Mouse (Mus musculus) hindbrain, embryonic 13.5 days (tissue): ENCODE measurements at regions not wholly inside any gene's neighbourhood (a gene's known extent, or its start where the extent isn't known, plus 50 kb on each side); places are given as distances from the start of the nearest gene placed in this dataset.

Experiments used
- ATAC-seq: fragments of 200-750 bp; cut with Nextera tagmentation; 2 replicates; pipeline ENCODE4 v1.8.0; 2017; ENCODE audit warnings: moderate TSS enrichment; ENCODE audit not compliant: low FRiP score
- H3K27ac ChIP-seq: fragments of 300-500 bp; sonication (generic); 2 replicates; pipeline ENCODE4 v1.5.1; 2015; ENCODE audit warnings: inconsistent platforms, mild to moderate bottlenecking, moderate library complexity
- H3K27me3 ChIP-seq: fragments of 300-500 bp; sonication (generic); 2 replicates; pipeline ENCODE4 v1.6.1; 2015; ENCODE audit warnings: mild to moderate bottlenecking, inconsistent platforms
- H3K36me3 ChIP-seq: fragments of 300-500 bp; sonication (generic); 2 replicates; pipeline ENCODE4 v1.6.1; 2015; ENCODE audit warnings: mild to moderate bottlenecking, inconsistent platforms
- H3K4me1 ChIP-seq: fragments of 300-500 bp; sonication (generic); replicated peaks from 2 replicates; pipeline ENCODE4 v1.6.1; 2015; ENCODE audit warnings: inconsistent platforms
- H3K4me2 ChIP-seq: fragments of 300-500 bp; sonication (generic); 2 replicates; pipeline ENCODE4 v1.6.1; 2015; ENCODE audit warnings: inconsistent platforms, mild to moderate bottlenecking, moderate library complexity
- H3K4me3 ChIP-seq: fragments of 300-500 bp; sonication (generic); 2 replicates; pipeline ENCODE4 v1.5.1; 2015; ENCODE audit warnings: mild to moderate bottlenecking, inconsistent platforms
- H3K9ac ChIP-seq: fragments of 300-500 bp; sonication (generic); 2 replicates; pipeline ENCODE4 v1.6.1; 2015; ENCODE audit warnings: mild to moderate bottlenecking, inconsistent platforms
- H3K9me3 ChIP-seq: fragments of 300-500 bp; sonication (generic); 2 replicates; pipeline ENCODE4 v1.6.1; 2016; ENCODE audit warnings: inconsistent platforms
- WGBS: fragments of 180-500 bp; shearing (Covaris S2); methylation state at CpG from one replicate; pipeline ENCODE4 v1.1.7; 2015; 5-methylcytosine and 5-hydroxymethylcytosine counted together

DNA sequence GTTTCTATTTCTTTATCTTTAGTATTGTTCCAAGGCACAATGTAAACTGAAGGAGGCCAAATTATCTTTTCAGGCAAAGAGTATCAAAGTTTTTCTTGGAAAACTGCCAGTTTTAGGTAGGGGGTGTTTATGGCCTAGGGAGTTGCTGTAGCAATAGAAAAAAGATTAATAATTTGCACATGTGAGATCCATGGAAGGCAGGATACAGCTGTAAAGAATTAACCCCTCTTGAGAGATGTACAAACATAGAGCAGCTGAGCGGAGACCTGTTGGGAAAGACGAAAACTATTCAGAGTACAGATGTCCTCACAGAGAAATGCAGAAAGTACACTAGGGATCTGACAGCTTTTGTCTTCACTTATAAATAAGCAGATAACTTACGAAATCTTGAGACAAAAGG, 176.8 kb downstream of the Fign start:
- Histone ChIP-seq H3K4me2 (no peak overlapping the region), H3K27me3 (no peaks in the 10 kb centered on the region), H3K4me3 (no peak overlapping the region), H3K9me3 (no peaks in the 10 kb centered on the region), H3K27ac (no peak overlapping the region), H3K36me3 (no peaks in the 10 kb centered on the region), H3K4me1 (no peaks in the 10 kb centered on the region), H3K9ac (no peak overlapping the region)
- 0 out of 2 replicates have a peak, but pooled peaks have one; percentile 46 for ATAC-seq
- WGBS: 40% methylated on average over 3 of the region's 3 CpGs

DNA sequence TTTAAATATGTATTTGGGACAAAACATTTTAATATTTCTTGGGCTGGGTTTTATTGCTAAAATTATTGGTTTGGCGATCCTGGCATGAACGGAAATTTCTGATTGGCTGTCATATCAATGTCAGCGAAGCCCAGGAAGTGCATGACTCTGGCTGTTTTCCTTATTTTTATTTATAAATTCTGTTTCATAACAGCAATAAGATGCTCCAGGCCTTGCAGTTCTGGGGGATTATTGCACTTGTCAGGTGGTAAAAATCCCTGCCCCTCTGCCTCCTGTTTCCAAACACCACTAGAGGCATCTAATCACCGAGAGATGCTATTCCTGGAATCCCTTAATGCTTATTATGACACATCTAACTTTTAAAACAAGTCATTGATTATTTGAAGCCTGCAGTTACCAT, 177.8 kb downstream of the Fign start:
- Histone ChIP-seq H3K27me3 (no peaks in the 10 kb centered on the region), H3K27ac (no peak overlapping the region), H3K9me3 (no peaks in the 10 kb centered on the region), H3K4me3 (no peak overlapping the region), H3K4me1 (no peaks in the 10 kb centered on the region), H3K4me2 (no peak overlapping the region), H3K9ac (no peak overlapping the region), H3K36me3 (no peaks in the 10 kb centered on the region)
- ATAC-seq: no peak
- 87% methylated on average over 4 of the region's 4 CpGs for WGBS

DNA sequence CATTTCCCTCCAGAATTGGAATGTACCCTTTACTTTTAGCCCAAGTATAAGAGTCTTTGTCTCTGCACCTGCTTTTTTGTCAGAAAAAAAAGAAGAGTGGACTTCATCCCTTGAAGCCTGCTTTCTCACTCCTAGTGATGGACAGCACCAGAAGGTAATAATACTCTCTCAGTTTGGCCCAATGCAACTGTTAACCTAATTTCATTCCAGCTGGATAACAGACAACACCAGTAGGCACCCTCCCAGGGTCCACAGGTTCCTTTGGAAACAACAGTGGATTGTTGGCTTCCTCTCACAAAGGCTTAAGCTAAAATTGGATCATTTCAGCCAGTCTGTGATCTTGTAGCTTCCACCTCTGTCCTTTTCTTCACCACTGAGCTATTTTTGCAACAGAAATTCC, 197.2 kb downstream of the Fign start:
- Histone ChIP-seq H3K4me2 (no peak overlapping the region), H3K36me3 (no peaks in the 10 kb centered on the region), H3K4me1 (no peaks in the 10 kb centered on the region), H3K27ac (no peak overlapping the region), H3K9ac (no peak overlapping the region), H3K4me3 (no peak overlapping the region), H3K9me3 (0 out of 2 replicates have a peak, but pooled peaks cover 3% of the 10 kb centered on the region), H3K27me3 (no peaks in the 10 kb centered on the region)
- ATAC-seq: no peak

DNA sequence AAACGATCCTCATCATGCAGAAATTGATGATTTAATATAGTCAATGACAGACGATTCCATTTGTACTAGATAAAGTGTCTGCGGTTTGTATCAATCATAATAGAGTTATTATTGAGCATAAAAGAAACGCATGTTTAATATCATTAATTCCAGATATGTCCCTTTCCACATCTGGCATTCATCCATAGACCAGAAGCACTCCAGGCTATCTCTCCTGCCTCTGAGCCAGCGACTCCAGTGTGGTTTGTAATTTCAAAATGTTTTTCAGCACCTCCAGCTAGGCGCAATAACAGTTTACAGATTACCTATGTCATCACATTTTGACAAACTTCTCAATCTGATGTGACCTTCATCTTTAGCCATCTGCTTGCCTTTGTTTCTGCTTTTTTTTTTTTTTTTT, 219.4 kb downstream of the Fign start:
- Histone ChIP-seq H3K27ac (no peak overlapping the region), H3K27me3 (no peaks in the 10 kb centered on the region), H3K4me1 (no peaks in the 10 kb centered on the region), H3K36me3 (no peaks in the 10 kb centered on the region), H3K9ac (no peak overlapping the region), H3K9me3 (no peaks in the 10 kb centered on the region), H3K4me2 (0 out of 2 replicates have a peak overlapping the region, but pooled peaks have one; percentile 2), H3K4me3 (no peak overlapping the region)
- 62% methylated on average over 6 of the region's 6 CpGs for WGBS
- ATAC-seq: peak; percentile 32; the same call in 1 of the 2 replicates

DNA sequence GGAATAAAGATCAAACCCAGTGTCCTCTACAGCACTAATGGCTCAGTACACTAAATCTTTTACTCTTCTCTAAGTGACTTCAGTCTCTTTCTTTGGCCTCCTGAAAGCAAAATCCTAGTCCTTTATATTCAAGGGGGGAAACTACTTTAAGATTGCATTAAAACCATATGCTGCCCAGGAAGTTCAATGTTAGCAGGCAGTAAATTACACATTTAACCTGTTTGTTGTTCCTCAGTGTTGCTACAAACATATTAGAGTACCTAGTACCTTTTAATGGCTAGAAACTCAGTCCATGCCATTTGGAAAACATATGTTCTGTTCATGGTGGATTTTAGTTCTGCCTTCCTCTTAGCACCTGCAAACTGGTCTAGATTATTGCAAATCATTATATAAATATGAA, 220.5 kb downstream of the Fign start:
- Histone ChIP-seq H3K27ac (no peak overlapping the region), H3K27me3 (no peaks in the 10 kb centered on the region), H3K4me2 (no peak overlapping the region), H3K9me3 (no peaks in the 10 kb centered on the region), H3K4me3 (no peak overlapping the region), H3K9ac (no peak overlapping the region), H3K4me1 (no peaks in the 10 kb centered on the region), H3K36me3 (no peaks in the 10 kb centered on the region)
- no peak for ATAC-seq

DNA sequence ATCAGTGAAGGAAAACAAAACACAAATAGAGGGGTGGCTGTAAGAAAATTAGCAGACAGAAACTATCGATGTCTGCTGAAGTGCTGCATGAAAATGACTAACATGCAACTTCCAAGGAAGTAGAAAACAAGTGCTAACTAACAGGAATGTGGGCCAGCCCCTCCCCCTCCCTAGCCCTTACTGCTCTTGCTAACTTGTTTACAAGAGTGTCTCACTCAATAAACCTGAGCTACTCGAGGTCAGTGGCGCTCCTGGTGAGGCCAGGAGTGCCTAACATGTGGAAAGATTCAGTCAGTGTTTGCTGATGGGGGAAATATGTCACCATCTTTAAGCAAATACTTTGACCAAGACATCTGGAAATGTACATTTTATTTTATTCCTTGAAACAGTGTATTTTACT, 221.5 kb downstream of the Fign start:
- H3K4me1 ChIP-seq: no peaks in the 10 kb centered on the region
- no peak overlapping the region for H3K4me3 ChIP-seq
- no peaks in the 10 kb centered on the region for H3K36me3 ChIP-seq
- H3K27ac ChIP-seq: no peak overlapping the region
- no peak for ATAC-seq
- H3K9ac ChIP-seq: no peak overlapping the region
- no peaks in the 10 kb centered on the region for H3K9me3 ChIP-seq
- H3K27me3 ChIP-seq: no peaks in the 10 kb centered on the region
- 35% methylated on average over 3 of the region's 3 CpGs for WGBS
- H3K4me2 ChIP-seq: no peak overlapping the region

DNA sequence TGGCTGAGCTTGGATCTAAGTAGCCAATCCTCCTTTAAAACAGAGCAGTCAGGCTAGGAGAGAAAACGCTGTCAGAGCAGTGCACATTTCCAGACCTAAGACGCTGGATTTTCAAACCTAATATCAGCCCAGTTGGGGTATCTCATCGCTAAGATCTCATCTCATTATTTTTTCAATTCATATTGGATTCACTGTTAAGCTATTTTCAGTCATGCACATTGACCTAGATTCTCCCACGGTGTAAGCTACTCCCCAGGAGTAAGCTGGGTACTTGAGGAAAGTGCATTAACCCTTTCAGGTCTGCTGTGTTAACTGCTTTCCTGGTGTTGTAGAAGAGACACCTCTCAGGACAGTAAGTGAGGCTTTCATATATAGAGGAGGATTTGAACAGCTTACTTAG, 222.7 kb downstream of the Fign start:
- Histone ChIP-seq H3K27ac (no peak overlapping the region), H3K4me2 (no peak overlapping the region), H3K27me3 (no peaks in the 10 kb centered on the region), H3K9ac (no peak overlapping the region), H3K36me3 (no peaks in the 10 kb centered on the region), H3K4me3 (no peak overlapping the region), H3K9me3 (no peaks in the 10 kb centered on the region), H3K4me1 (no peaks in the 10 kb centered on the region)
- ATAC-seq: no peak
- WGBS: 34% methylated on average over 4 of the region's 4 CpGs

DNA sequence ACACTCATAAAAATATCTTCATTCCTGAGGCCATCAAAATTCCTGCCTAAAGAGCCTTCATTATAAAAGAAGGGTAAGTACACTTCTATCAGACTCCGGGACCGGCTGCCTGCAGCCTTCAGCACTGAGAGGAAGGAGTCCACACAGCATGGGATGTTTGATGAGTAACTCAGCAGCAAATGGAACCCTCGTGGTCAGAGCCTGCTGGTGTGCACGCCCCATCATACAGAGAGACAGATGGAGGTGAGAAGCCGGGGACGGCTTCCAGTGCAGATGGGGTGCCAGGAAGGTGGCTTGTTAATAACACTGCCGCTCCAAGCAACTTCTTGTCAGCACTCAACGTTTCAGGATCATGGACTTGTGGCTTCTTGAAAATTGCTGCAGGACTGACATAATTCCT, 231.3 kb downstream of the Fign start:
- H3K27me3 ChIP-seq: no peaks in the 10 kb centered on the region
- H3K27ac ChIP-seq: no peak overlapping the region
- no peaks in the 10 kb centered on the region for H3K36me3 ChIP-seq
- 55% methylated on average over 8 of the region's 8 CpGs for WGBS
- H3K4me2 ChIP-seq: no peak overlapping the region
- no peak overlapping the region for H3K4me3 ChIP-seq
- no peak for ATAC-seq
- no peak overlapping the region for H3K9ac ChIP-seq
- 0 out of 2 replicates have a peak, but pooled peaks cover 3% of the 10 kb centered on the region for H3K4me1 ChIP-seq
- H3K9me3 ChIP-seq: no peaks in the 10 kb centered on the region

DNA sequence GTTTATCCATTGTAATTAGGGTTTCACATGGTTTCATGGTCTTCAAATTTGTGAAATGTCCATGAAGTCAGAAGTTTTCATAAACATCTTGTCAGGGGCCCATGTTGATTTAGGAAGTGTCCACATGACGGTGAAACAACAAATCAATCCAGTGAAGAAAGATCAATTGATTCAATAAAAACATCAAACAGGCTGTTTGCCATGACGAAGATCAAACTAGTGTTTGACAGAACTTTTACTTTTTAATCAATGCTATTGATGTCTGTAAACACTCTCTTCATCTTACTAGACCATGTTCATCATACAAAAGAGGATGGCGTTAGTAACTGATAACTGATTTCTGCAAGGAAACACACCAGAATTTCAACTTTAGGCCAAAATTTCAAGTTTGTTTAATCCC, 236.0 kb downstream of the Fign start:
- no peaks in the 10 kb centered on the region for H3K36me3 ChIP-seq
- H3K9ac ChIP-seq: no peak overlapping the region

DNA sequence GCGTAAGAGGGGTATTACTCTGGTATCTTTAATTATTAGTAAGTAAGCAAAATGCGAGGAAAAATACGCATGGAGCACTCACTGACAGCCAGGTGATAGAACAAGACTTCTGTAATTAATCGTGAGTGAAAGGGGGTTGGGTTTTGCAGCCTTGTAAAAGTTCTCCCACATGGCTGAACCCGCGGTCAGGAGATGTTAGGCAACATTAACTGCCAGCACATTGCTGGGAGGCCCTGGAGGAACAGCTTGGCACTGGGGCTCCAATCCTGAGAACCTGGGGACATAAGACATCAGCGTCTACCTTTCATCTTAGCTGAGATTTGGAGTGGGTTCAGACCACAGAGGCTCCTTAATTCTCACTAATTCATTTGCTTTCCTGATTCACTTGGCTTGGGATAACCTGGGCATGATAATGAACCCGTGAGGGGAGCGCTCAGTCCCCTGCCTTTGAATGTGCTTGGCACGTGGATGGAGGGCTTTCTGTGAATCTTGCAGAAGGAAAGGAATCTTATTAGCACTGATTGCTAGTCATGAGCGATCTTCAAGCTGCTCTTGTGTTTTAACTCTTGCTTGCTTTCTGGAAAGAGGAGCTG, 241.3 kb downstream of the Fign start:
- Histone ChIP-seq H3K4me2 (no peak overlapping the region), H3K27me3 (no peaks in the 10 kb centered on the region), H3K9ac (no peak overlapping the region), H3K4me1 (peaks cover 23% of the 10 kb centered on the region), H3K27ac (no peak overlapping the region), H3K36me3 (no peaks in the 10 kb centered on the region), H3K9me3 (no peaks in the 10 kb centered on the region), H3K4me3 (no peak overlapping the region)
- ATAC-seq: no peak
- WGBS: 57% methylated on average over 11 of the region's 11 CpGs

More for the DNA sequence above, 236.0 kb downstream of the Fign start:
- Histone ChIP-seq H3K4me2 (no peak overlapping the region), H3K4me1 (peaks cover 4% of the 10 kb centered on the region; the same call in 1 of the 2 replicates), H3K27ac (no peak overlapping the region), H3K9me3 (no peaks in the 10 kb centered on the region), H3K27me3 (no peaks in the 10 kb centered on the region), H3K4me3 (no peak overlapping the region)
- no peak for ATAC-seq
- WGBS: 93% methylated on average over 3 of the region's 3 CpGs

DNA sequence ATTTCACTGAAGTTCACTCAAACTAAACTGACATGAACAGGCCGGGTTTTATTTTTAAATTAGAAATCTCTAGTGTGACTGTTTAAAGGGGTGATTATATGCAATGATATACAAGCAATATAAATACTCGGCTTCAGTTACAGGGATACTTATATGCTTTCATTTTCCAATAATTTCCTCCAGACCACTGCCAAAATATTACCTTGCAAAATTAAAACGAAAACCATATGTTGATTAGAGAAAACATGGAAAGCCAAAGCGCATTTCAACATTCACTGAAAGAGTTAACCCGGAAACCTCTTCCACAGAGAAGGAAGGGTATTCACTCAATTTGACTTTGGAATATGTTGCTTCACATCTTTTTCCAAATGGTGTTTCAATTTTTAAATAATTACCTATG, 242.4 kb downstream of the Fign start:
- H3K36me3 ChIP-seq: no peaks in the 10 kb centered on the region
- ATAC-seq: no peak
- no peak overlapping the region for H3K4me2 ChIP-seq
- H3K27me3 ChIP-seq: no peaks in the 10 kb centered on the region
- H3K9ac ChIP-seq: no peak overlapping the region
- WGBS: 88% methylated on average over 5 of the region's 5 CpGs
- H3K9me3 ChIP-seq: no peaks in the 10 kb centered on the region
- H3K4me3 ChIP-seq: no peak overlapping the region
- H3K4me1 ChIP-seq: peaks cover 23% of the 10 kb centered on the region
- H3K27ac ChIP-seq: no peak overlapping the region

DNA sequence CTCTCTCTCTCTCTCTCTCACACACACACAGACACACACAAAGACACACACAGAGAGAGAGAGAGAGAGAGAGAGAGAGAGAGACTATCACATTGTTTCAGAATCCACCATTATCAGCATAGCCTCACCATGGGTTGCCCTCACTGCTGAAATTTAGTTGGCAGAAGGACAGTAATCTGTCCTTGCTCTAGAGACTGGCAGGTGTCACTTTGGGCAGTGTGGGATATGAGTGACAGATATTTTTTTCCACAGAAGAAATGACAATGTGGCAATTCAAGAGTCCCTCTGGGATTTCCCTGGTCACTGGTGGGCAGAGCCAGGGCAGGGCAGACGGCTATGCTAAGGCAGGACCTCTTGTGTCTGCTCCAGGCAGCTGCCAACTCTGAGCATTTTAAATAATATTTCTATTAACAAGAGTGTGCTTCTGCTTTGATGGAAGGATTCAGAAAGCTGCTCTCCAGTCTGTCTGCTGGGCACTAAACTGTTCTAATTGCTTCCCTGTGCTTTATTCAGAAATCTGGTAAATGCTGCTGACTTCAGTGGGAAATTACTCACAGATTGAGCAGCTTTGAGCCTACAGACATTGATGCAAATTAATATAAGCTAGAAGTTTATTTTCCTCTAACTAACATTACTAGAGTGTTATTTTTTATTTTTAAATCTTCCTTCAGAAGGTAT, 243.5 kb downstream of the Fign start:
- H3K36me3 ChIP-seq: no peaks in the 10 kb centered on the region
- H3K9me3 ChIP-seq: no peaks in the 10 kb centered on the region
- H3K27ac ChIP-seq: no peak overlapping the region
- H3K27me3 ChIP-seq: no peaks in the 10 kb centered on the region
- no peak overlapping the region for H3K4me2 ChIP-seq
- peaks cover 28% of the 10 kb centered on the region for H3K4me1 ChIP-seq
- H3K9ac ChIP-seq: no peak overlapping the region
- 23% methylated on average over 1 of the region's 1 CpGs for WGBS
- no peak for ATAC-seq
- no peak overlapping the region for H3K4me3 ChIP-seq

DNA sequence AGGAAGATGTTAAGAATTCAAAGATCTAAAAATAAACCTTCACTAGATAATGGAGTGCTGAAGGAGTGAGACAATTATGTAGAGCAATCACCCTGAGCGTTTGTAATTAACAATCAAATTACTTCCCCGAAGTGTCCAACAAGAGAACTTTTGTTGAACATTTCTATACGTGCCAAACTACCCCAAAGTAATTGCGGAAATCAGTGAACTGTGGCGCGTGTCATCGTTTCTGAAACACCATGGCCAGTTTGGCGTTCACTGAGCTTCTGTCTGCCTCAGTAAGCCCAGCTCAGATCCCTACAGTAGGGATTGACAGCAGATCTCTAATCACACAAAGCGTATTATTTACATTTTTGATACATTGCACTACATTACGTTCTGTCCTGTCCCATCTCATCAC, 244.6 kb downstream of the Fign start:
- 43% methylated on average over 10 of the region's 10 CpGs for WGBS

More for the DNA sequence above, 244.6 kb downstream of the Fign start:
- H3K4me3 ChIP-seq: no peak overlapping the region
- no peak overlapping the region for H3K27ac ChIP-seq
- H3K9me3 ChIP-seq: no peaks in the 10 kb centered on the region
- H3K36me3 ChIP-seq: no peaks in the 10 kb centered on the region
- no peaks in the 10 kb centered on the region for H3K27me3 ChIP-seq
- H3K4me1 ChIP-seq: peaks cover 28% of the 10 kb centered on the region
- no peak for ATAC-seq
- no peak overlapping the region for H3K9ac ChIP-seq
- no peak overlapping the region for H3K4me2 ChIP-seq
